In the genomic region with DNA sequence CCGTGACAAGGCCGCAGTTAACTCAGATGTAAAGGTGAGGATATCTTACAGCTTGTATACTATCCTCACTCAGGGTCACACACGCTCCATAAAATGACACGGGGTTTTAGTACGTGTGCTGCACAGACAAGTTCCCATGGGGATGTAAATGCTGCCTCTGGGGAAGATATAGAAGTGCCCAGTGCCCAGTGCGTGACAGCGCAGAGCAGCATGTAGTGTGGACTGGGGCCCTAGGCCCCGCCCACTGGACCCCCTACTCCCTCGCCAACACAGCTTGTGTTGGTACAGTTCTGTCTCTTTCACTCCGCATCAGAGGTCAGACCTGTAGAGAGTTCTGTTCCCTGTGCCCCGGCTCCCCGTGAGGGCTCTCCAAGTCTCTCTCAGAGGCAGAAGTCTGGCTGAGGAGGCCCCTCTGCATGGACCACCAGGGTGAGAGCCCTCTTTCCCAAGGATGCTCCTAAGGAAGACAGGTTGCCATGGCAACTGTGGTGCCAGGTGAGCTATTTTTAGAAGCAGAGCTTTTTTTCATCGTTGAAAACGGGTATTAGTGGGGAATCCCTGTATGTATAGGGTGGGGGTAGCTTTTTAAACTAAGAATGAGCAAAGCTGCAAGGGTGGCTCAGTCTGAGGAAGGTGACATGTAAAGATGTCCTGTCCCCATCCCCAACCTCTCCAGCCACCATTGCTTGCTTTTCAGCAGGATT, we compare ENCODE assay signal across 17 mouse cellular contexts.
DNase-seq lines count a peak whose midpoint lies in the region; ATAC-seq and TF ChIP-seq lines count a peak whose summit lies in the region.
"Had no signal": no experiment of that assay in that cellular context is flagged by ENCODE, and none has a peak within 500 bp of the region (broad histone marks: within the 10 kb centered on the region; RNA-seq: fewer than 3 reads in every experiment).

No protein-coding gene starts in this region.

- H3K9ac ChIP-seq in midbrain, embryonic 11.5 days (ENCODE audit: low read length), result no peak overlapping the region
- H3K9ac ChIP-seq in hindbrain, embryonic 14.5 days, result no peak overlapping the region
- H3K9ac ChIP-seq in midbrain, postnatal 0 days (replicated peaks; ENCODE audit: low read length, poor library complexity, severe bottlenecking), result 0 out of 2 replicates have a peak overlapping the region, but pooled peaks have one; percentile 13
- H3K9ac ChIP-seq: intestine, embryonic 15.5 days; limb, embryonic 13.5 days; liver, embryonic 14.5 days had no signal

- 76% methylated on average over 14 of the region's 14 CpGs for WGBS in midbrain, embryonic 11.5 days
- WGBS in midbrain, embryonic 10.5 days, result 75% methylated on average over 14 of the region's 14 CpGs
- WGBS in hindbrain, embryonic 14.5 days, result 58% methylated on average over 14 of the region's 14 CpGs
- WGBS in midbrain, postnatal 0 days, result 50% methylated on average over 14 of the region's 14 CpGs

- no peaks in the 10 kb centered on the region for H3K9me3 ChIP-seq in midbrain, embryonic 11.5 days (ENCODE audit: control insufficient read depth, low read length)
- H3K9me3 ChIP-seq in midbrain, embryonic 10.5 days (replicated peaks), result no peaks in the 10 kb centered on the region
- no peaks in the 10 kb centered on the region for H3K9me3 ChIP-seq in hindbrain, embryonic 14.5 days (ENCODE audit: control insufficient read depth, low read length)
- H3K9me3 ChIP-seq in midbrain, postnatal 0 days (ENCODE audit: low read length), result no peaks in the 10 kb centered on the region
- H3K9me3 ChIP-seq: heart, embryonic 10.5 days; intestine, embryonic 15.5 days; limb, embryonic 13.5 days had no signal

- no peak for TF ChIP-seq CTCF in midbrain, postnatal 0 days (IDR thresholded peaks at IDR 0.05)

- DNase-seq in cerebellum, postnatal 14 days, result peak; percentile 54 to 68
- no peak for DNase-seq in cerebellum, adult 11-12 months
- DNase-seq in midbrain, embryonic 11.5 days (ENCODE audit: low spot score, missing footprints), result peak; percentile 17
- DNase-seq in midbrain, embryonic 10.5 days (ENCODE audit: low spot score), result no peak
- DNase-seq in hindbrain, embryonic 14.5 days (ENCODE audit: low spot score), result peak; percentile 68
- DNase-seq in midbrain, postnatal 0 days (ENCODE audit: low spot score), result peak; percentile 84
- no peak for DNase-seq in adrenal gland, postnatal 10 days
- no peak for DNase-seq in spleen, adult 12 weeks (ENCODE audit: low spot score)
- DNase-seq: adrenal gland, adult 2 months; heart, postnatal 14 days; lung, postnatal 10 days; thymus, postnatal 14 days had no signal

- no peaks in the 10 kb centered on the region for H3K27me3 ChIP-seq in midbrain, embryonic 11.5 days (ENCODE audit: control insufficient read depth, insufficient read depth, low read length)
- H3K27me3 ChIP-seq in midbrain, embryonic 10.5 days (ENCODE audit: low read depth, poor library complexity, severe bottlenecking), result no peaks in the 10 kb centered on the region
- H3K27me3 ChIP-seq in hindbrain, embryonic 14.5 days (ENCODE audit: control insufficient read depth, insufficient read depth, low read length), result no peaks in the 10 kb centered on the region
- no peaks in the 10 kb centered on the region for H3K27me3 ChIP-seq in midbrain, postnatal 0 days (ENCODE audit: insufficient read depth, low read length)
- H3K27me3 ChIP-seq: intestine, embryonic 15.5 days; limb, embryonic 13.5 days had no signal

- H3K36me3 ChIP-seq in midbrain, embryonic 11.5 days (ENCODE audit: control insufficient read depth, insufficient read depth, low read length), result no peaks in the 10 kb centered on the region
- H3K36me3 ChIP-seq in midbrain, embryonic 10.5 days, result no peaks in the 10 kb centered on the region
- H3K36me3 ChIP-seq in hindbrain, embryonic 14.5 days (replicated peaks; ENCODE audit: control insufficient read depth, insufficient read depth), result no peaks in the 10 kb centered on the region
- H3K36me3 ChIP-seq in midbrain, postnatal 0 days (ENCODE audit: insufficient read depth, low read length), result no peaks in the 10 kb centered on the region
- H3K36me3 ChIP-seq: heart, embryonic 10.5 days; intestine, embryonic 15.5 days; limb, embryonic 13.5 days had no signal

- H3K27ac ChIP-seq in midbrain, embryonic 11.5 days (ENCODE audit: low read depth, low read length), result no peak overlapping the region
- no peak overlapping the region for H3K27ac ChIP-seq in midbrain, embryonic 10.5 days (replicated peaks)
- H3K27ac ChIP-seq in hindbrain, embryonic 14.5 days, result peak overlapping the region; percentile 88
- H3K27ac ChIP-seq in midbrain, postnatal 0 days (ENCODE audit: low read depth, low read length), result peak overlapping the region; percentile 87
- H3K27ac ChIP-seq: heart, embryonic 10.5 days; intestine, embryonic 15.5 days; limb, embryonic 13.5 days; liver, embryonic 14.5 days had no signal

- H3K4me3 ChIP-seq in midbrain, embryonic 11.5 days (ENCODE audit: low read depth, low read length), result no peak overlapping the region
- no peak overlapping the region for H3K4me3 ChIP-seq in midbrain, embryonic 10.5 days
- H3K4me3 ChIP-seq in hindbrain, embryonic 14.5 days (replicated peaks; ENCODE audit: low read length), result no peak overlapping the region
- no peak overlapping the region for H3K4me3 ChIP-seq in midbrain, postnatal 0 days (ENCODE audit: low read depth, low read length)
- H3K4me3 ChIP-seq: erythroblast, embryonic 14.5 days; heart, embryonic 10.5 days; intestine, embryonic 15.5 days; limb, embryonic 13.5 days had no signal

- no peak overlapping the region for H3K4me2 ChIP-seq in midbrain, embryonic 11.5 days
- H3K4me2 ChIP-seq in hindbrain, embryonic 14.5 days (replicated peaks), result peak overlapping the region; percentile 17; the same call in 1 of the 2 replicates
- H3K4me2 ChIP-seq in midbrain, postnatal 0 days (ENCODE audit: low read depth, low read length, poor library complexity, severe bottlenecking), result peak overlapping the region; percentile 41
- H3K4me2 ChIP-seq: intestine, embryonic 15.5 days; limb, embryonic 13.5 days had no signal

- H3K4me1 ChIP-seq in midbrain, embryonic 11.5 days (ENCODE audit: control insufficient read depth, insufficient read depth, low read length), result 0 out of 2 replicates have a peak, but pooled peaks cover 2% of the 10 kb centered on the region
- H3K4me1 ChIP-seq in midbrain, embryonic 10.5 days, result peaks cover 8% of the 10 kb centered on the region
- peaks cover 11% of the 10 kb centered on the region for H3K4me1 ChIP-seq in hindbrain, embryonic 14.5 days (replicated peaks; ENCODE audit: control insufficient read depth, insufficient read depth, low read length)
- peaks cover 16% of the 10 kb centered on the region for H3K4me1 ChIP-seq in midbrain, postnatal 0 days (ENCODE audit: insufficient read depth, low read length)
- H3K4me1 ChIP-seq: heart, embryonic 10.5 days; intestine, embryonic 15.5 days; limb, embryonic 13.5 days had no signal

- no peak for ATAC-seq in midbrain, embryonic 11.5 days (ENCODE audit: low FRiP score)
- ATAC-seq in hindbrain, embryonic 14.5 days (ENCODE audit: low FRiP score), result peak; percentile 59; the same call in 1 of the 2 replicates
- ATAC-seq in midbrain, postnatal 0 days (ENCODE audit: low FRiP score), result peak; percentile 73
- ATAC-seq: intestine, embryonic 15.5 days had no signal

Comparison
In these comparisons a context has a peak if more than half of its experiments do, and no peak if none do; other contexts are left out.
1. DNase-seq: peak in cerebellum, postnatal 14 days (2 of 2), midbrain, embryonic 11.5 days (single experiment), hindbrain, embryonic 14.5 days (single experiment) and midbrain, postnatal 0 days (single experiment); none in cerebellum, adult 11-12 months (single experiment), midbrain, embryonic 10.5 days (single experiment), adrenal gland, postnatal 10 days (single experiment) and spleen, adult 12 weeks (single experiment).
2. H3K27ac ChIP-seq: peak in hindbrain, embryonic 14.5 days (single experiment) and midbrain, postnatal 0 days (single experiment); none in midbrain, embryonic 11.5 days (single experiment) and midbrain, embryonic 10.5 days (single experiment).